Mouse (Mus musculus): Measurements from ENCODE around the gene Rilpl1.
A peak's percentile ranks its signal among the peaks of the same experiment; 100 is the strongest.

DNA sequence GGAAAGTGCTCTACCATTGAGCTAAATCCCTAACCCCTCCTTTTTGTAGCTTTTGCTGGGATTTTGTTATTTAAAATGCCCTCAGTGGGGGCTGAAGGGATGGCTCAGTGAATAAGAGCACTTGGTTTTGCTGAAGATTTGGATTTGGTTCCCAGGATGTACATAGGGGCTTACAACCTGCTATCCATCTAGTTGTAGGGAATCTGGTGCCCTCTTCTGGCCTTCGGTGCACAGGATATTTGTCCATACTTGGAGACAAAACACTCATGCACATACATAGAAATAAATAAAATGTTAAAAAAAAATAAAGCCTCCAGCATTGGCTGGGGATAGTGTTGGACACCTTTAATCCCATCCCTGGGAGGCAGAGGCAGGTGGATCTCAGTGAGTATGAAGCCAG lies 24.0 kb upstream of the Rilpl1 start:
- peak; percentile 66 for TF ChIP-seq CTCF (IDR thresholded peaks at IDR 0.05; ENCODE audit: low read depth)
- no peak for TF ChIP-seq EP300 (optimal IDR thresholded peaks at IDR 0.05)

Measured in stomach, postnatal 0 days (tissue).